Mouse (Mus musculus): Measurements from ENCODE around the gene Igfn1.

DNA sequence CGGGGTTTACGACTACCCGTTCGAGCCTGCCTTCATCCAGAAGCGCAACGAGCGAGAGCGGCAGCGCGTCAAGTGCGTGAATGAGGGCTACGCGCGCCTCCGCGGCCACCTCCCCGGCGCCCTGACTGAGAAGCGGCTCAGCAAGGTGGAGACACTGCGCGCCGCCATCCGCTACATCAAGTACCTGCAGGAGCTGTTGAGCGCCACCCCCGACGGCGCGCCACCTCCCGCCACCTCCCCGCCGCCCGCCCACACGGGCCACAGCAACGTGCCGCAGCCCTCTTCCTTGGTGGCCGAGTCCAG, 44.8 kb upstream of the Igfn1 start:
- no peak for TF ChIP-seq GATA1 (IDR thresholded peaks at IDR 0.05; ENCODE audit: low read length)
- TF ChIP-seq TAL1 (IDR thresholded peaks at IDR 0.05; ENCODE audit: low read length) = no peak

Measured in erythroblast, embryonic 14.5 days (primary cell).